Mouse (Mus musculus) kidney, postnatal 10 days (tissue): ENCODE results near the gene Hipk3.

Source experiments
- DNase-seq: peaks from one replicate; pipeline ENCODE4 v3.0.0; 2021; ENCODE audit warnings: mixed read lengths

Hipk3 gene

DNA sequence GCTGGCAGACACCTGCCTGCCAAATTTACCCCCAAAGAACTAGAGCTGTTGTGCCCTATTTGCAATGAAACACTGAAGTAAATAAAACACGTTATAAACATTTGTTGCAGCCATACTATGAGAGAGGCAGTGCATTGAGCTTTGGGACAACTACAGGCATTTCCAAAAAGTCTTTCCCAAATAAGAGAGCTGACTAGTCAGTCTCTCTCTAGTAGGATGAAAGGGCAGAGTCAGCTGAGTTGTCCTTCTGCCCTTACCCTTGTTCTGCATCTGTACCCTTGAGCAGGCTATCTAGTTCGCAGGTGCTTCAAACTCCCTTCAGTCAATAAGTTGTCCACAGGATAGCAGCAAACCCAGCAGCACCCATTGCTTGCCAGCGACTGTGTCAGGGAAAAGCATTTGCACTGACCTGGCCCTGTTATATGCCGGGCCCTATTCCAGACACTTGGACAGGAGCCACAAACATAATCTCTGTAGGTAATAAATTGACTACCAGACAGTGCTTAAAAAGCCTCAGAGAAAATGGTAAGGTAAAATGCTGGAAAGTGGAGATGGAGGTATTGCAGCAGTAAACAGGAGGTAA is 83.2 kb downstream of the Hipk3 start, which contains the start of gene D430041D05Rik:
TSS of gene D430041D05Rik (minus strand) at position 51 of the 583 bp plus-strand sequence.
- no peak for DNase-seq

DNA sequence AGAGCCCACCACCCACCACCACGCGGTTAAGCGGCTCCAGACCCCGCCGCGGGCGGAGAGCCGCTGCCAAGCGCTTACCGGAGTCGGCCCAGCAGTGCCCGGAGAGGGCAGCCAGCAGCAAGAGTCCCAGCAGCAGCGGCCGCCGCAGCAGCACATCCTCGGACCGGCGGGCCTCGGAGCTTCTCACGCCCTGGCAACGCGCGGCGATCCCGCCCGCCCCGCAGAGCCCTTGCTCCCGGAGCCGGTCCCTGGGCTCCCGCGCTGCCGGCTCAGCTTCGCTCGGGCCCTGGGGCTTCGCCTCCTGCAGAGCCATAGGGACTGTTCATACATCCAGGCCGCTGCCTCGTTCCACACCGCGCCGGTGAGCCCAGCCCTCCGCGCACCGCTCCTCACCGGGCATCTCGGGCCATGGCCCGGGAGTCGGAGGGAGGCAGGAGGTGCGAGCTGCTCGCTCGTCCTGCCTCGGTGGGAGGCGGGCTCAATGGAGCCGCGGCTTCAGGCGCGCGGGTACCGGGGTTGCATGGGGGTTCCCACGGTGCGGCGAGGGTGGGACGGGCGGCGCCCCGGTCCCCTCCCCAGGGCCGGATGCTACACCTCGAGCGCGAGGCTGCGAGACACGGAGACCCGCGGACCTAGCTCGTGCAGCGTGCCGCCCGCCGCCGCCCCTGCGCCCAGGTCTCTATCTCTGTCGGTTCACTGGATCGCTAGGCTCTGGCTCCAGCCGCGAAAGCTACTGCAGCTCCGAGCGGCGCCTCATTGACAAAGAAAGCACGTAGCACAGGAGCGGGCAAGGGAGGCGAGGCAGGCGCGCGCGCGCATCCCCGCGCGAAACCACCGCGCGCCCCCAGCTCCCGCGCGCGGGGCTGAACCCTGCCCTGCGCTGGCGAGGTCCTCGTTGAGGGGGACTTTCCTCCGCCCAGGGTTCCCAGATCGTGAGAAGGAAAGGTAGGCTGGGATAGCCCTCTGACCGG is 84.1 kb downstream of the Hipk3 start:
- DNase-seq = peak; percentile 41

DNA sequence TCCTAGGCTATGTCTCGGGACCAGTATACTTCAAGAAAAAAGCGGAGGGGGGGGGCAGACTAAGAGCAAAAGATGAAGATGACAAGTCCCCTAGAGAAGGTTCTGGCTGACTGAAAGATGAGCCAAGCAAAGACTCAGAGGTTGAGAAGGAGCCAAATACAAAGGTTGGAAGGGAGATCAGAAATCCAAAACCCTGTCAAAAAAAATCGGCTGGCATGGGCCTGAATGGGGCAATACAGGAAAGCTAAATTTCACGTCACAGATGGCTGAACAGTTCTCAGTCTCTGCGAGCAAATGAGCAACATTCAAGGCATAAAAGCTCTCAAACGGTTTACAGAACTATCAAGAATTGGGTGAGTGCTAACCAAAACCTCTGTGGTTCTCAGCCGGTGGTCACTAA is 85.9 kb downstream of the Hipk3 start:
- no peak for DNase-seq

DNA sequence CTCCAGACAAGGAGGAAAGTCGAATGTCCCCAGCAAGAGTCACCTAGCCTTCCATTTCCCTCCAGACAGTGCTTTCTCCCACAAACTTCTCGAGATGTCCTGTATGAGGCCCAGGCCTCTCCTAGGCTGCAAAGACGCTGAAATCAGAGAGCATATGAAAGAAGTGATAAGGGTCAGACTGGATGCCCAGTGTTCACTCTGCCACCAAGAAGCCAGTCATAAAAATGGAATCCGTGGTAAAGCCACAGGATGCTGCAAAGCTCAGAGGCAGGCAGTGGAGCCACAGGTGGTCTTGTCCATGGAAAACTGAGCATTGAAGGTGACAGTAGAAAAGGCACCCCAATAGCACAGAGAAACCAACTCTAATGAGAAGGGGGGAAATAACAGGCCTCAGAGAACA is 86.3 kb downstream of the Hipk3 start:
- no peak for DNase-seq

DNA sequence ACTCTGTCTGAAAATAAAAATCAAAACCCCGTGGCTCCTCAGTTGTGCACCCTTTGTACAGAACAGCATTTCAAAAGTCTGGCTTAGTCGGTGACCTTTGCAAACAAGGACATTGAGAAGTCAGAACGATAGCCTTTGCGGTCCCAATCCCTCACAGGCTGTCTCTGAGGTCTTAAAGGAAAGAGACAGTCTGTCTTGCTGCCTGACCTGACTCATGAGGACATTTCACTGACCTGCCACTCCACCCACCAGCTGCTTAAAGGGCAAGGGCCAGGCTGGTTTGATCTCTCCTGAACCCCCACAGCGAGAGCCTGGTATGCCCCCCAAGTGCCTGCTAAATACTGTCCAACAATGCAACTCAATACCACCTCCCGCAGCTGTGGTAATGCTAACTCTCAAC is 90.2 kb downstream of the Hipk3 start:
- DNase-seq = no peak

DNA sequence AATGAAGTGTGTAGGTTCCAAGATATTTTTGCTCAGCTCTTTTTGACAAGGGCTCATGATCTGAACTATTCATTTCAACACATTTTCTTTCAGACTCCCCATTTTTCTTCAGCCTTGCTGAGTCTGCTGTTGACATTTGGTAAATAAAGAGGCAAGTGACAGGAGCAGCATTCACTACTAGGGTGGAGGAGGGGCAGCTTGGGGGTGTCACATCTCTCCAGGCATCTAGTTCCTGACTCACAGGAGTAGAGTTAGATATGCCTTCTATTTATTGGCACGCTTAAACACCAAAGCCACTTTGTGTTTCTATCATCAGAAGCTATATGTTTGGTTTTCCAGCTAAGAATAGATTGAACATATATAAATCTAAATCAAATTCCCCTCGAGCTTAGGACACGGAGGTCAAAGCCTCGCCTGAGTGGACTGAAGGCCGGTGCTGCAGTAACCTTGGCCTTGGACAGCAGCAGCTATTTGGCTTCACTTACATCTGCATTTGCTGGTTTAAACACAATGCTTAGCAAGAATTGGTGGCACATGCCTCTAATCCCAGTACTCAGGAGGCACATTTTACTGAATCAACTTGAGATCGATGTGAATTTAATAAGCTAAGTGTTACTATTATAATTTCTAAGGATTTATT is 95.5 kb downstream of the Hipk3 start:
- no peak for DNase-seq

DNA sequence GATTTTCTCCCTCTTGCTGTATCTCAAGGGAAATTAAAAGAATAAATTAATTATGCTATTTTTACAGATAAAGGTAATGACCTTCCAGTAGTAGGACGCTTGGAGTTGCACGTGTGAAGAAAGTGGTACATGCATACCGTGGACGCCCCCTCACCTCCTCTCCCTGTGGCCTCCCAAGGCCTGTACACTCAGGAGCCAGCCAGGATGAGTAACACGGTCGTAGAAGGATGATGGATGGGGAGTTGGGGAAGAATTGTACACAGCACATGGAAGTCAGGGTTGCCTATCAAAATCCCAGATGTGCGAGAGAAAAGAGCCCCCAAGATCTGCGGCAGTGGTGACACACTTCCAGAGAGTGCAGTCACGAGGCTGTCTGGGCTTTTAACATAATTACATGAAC is 98.3 kb downstream of the Hipk3 start:
- DNase-seq = no peak

DNA sequence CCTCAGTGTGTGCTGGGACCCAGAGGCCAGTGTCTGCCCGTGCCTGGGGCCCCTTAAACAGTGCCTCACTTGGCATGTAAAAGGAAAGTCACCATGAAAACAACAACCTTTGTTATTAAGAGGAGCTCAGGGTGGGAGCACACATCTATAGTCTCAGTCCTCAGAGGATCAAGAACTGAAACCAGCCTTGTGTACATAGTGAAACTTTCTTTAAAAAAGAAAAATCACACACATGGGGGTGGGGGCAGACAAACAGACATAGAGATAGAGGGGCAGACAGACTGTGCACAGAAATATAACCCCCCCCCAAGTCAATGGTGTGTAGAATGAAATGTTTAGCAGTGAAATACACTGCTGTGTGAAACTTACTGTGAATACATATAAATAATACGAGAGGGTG is 99.5 kb downstream of the Hipk3 start:
- no peak for DNase-seq

DNA sequence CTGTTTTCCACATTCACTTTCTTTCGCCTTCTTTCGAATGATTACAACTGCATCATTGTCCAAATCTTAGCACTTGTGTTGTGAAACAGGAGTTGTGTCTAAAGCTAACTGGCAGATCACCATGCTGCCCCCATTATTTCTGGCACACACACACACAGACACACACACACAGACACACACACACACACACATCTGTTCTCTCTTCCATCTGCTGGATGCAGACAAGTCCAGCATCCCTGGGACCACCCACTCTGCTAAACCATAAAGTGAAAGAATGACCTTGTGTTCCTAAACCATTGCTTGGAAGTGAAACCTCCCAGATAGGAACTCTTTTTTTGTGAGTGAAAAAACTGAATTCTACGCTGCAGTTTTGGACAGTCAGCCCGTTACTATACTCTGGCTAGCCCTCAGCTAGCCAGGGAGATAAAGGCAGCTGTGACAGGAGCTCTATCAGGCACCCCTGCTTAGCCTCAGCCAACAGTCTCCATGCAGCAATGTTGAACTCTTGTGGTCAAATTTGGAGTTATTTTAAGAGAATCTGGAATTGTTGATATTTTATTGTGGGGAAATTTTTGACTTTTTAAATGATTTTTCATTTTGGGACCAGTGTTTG is 101.4 kb downstream of the Hipk3 start:
- DNase-seq = no peak

DNA sequence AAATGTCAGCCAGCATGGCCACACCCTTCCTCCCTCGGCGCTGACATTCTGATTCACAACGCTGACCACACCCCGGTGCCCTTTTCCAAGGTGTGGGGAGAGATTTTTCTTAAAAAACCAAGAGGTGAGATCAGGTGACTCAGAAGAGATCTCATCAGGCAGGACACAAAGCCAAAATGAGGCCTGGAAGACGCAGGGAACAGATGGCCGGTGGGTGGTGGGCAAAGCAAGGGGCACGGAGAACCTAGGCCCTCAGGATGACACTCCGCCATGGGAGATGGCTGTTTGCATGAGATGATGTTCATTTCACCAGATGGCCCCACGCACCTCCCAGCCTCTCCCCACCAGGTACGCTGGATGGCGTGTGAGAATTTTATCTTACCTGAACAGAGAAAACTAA is 105.0 kb downstream of the Hipk3 start:
- no peak for DNase-seq

DNA sequence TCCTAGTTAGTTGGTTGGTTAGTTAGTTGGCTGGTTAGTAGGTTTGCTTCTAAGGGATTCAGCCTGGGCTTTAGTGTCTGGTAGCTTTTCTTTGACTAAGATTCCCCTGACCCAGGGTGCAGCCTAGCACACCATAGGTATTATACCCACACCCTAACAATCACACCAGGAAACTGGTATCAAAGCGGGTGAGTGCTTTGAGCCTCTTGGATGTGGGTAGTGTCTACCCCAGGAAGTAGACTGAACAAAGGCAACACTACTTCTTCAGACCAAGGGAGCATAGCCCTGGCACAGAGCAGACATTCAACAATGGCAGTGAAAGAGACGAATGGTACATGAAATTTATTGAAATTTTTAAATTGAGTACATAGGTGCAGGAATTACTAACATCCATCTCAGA is 108.3 kb downstream of the Hipk3 start:
- DNase-seq = no peak

DNA sequence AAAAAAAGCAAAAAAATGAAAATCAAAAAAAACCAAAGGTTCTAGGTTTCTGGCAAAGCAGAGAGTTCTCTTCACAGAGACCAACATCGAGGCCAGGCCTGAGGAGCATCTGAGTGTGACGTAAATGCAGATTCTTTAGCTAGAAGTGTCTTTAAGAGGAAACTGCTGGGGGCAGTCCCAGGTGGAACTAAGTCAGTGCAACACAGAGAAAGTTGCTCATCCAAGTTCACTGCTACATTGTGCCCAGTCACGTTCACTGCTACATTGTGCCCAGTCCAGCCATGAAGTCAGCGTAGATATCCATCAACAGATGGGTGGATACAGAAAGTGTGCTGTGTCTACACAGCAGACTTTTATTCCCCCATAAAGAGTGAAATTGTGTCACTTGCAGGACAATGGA is 110.7 kb downstream of the Hipk3 start:
- no peak for DNase-seq

DNA sequence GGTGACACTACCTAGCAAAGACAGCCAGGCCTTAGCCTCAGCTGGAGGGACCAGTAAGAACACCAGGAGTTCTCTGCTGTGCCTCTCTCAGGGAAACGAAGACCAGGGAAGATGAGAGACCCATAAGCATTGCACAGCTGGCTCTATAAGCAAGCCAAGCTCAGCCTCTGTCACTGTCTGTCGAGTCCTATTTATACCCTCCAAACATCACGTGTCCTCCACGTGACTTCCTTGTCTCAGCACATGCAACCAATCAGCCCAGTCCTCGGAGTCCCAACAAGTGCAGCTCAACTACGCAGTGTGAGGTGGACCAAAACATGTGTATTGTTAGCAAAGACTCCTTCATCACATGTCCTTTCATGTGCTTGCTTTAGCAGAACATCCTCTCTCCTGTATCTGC is 111.4 kb downstream of the Hipk3 start:
- DNase-seq = no peak

DNA sequence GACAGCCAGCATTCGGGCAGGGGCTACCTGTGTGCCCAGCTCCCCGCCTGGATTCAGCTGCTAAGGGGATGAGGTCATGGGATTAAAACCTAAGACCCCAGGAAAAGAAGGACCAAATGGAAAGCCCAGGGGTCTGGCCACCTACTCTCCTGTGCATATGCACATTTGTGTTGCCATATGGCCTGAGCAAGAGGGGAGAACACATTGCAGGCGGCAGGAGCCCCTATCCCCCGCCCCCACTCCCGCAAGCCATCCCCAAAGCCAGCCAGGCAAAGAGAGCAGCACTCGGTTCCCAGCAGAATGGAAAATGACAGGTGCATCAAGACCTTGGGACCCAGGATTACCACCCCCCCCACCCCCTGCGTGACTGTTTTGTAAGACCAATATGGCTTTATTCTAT is 114.9 kb downstream of the Hipk3 start:
- DNase-seq = no peak

DNA sequence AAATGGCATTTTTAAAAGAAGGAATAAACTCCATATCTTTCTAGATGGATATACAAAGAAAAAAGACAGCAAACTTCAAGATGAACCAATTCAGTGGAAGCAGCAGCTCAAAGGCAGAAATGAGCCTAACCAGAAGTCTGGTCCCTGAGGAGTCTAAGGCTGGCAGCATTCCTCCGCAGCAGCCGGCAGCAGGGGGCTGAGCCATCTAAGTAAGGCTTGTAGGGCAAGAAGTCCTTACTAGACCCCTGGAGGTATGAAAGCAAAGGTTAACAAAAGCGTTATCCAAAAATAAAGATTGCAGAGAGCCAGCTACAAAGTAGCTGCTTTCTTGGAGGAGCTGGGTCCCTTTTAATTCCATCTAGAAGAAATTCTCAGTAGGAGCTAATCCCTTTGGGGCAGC is 115.5 kb downstream of the Hipk3 start:
- DNase-seq = no peak

DNA sequence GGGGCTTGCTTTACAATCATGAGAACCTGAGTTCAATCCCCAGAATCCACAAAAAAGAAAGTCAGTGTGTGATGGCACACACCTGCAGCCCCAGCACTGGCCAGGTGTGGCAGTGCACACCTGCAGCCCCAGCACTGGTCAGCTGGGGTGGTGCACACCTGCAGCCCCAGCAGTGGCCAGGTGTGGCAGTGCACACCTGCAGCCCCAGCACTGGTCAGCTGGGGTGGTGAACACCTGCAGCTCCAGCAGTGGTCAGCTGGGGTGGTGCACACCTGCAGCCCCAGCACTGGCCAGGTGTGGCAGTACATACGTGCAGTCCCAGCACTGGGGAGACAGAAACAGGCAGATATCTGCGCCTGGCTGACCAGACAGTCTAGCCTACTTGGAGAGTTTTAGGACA is 116.3 kb downstream of the Hipk3 start:
- peak; percentile 46 for DNase-seq
